Mouse (Mus musculus) CH12.LX (cell line): ENCODE data around the gene Ganc. TPM values are rescaled to one million over a fixed set of nuclear protein-coding genes. Genes with fewer than 3 reads are reported as not detected.
A peak's percentile ranks its signal among the peaks of the same experiment; 100 is the strongest.

Experiments used
- DNase-seq: peaks from one replicate; pipeline ENCODE4 v3.0.0-alpha.2; 2013; ENCODE audit errors: extremely low read depth
- H3K27ac ChIP-seq: 2 replicates; pipeline ENCODE4 v1.5.1; 2012; ENCODE audit warnings: low read depth, mild to moderate bottlenecking, control low read depth, moderate library complexity; ENCODE audit not compliant: insufficient read depth
- H3K27me3 ChIP-seq: replicated peaks from 2 replicates; pipeline ENCODE3; 2012; ENCODE audit warnings: inconsistent platforms
- H3K36me3 ChIP-seq, 2 experiments: replicated peaks in 1 of 2; 2 replicates each; pipeline versions ENCODE3 to v1.6.1; 2012; ENCODE audit warnings: inconsistent platforms in 1 of 2, low read length in 1 of 2, mild to moderate bottlenecking in 1 of 2, mixed read lengths in 1 of 2, moderate library complexity in 1 of 2; ENCODE audit not compliant: control insufficient read depth in 1 of 2, insufficient read depth in 1 of 2
- H3K4me1 ChIP-seq, 2 experiments: 2 replicates each; pipeline ENCODE4 v1.6.1; 2012; ENCODE audit warnings: inconsistent platforms in 1 of 2, moderate library complexity in 1 of 2; ENCODE audit not compliant: insufficient read depth in 2 of 2, control insufficient read depth in 1 of 2
- H3K4me2 ChIP-seq: 2 replicates; pipeline ENCODE4 v1.6.1; 2012; ENCODE audit warnings: low read depth, mild to moderate bottlenecking, control low read depth; ENCODE audit not compliant: poor library complexity, insufficient read depth, severe bottlenecking
- H3K4me3 ChIP-seq, 3 experiments: fragments of 150-350 bp in 1 of 3; sonication (generic) in 1 of 3; replicated peaks in 1 of 3; 2 replicates each; pipeline versions ENCODE3 to v1.5.1; 2011 to 2012; ENCODE audit warnings: low read depth in 2 of 3, low read length in 2 of 3, mild to moderate bottlenecking in 2 of 3, moderate library complexity in 2 of 3, control low read depth in 1 of 3, improper control_type of control experiment in 1 of 3, inconsistent platforms in 1 of 3, mixed read lengths in 1 of 3; ENCODE audit not compliant: poor library complexity in 1 of 3
- H3K79me2 ChIP-seq: replicated peaks from 2 replicates; pipeline ENCODE4 v1.6.1; 2012; ENCODE audit warnings: mild to moderate bottlenecking, moderate library complexity; ENCODE audit not compliant: control insufficient read depth, poor library complexity, insufficient read depth, severe bottlenecking; ENCODE audit errors: extremely low read depth
- H3K9ac ChIP-seq: 2 replicates; pipeline ENCODE4 v1.6.1; 2012; ENCODE audit warnings: low read depth, mild to moderate bottlenecking, control low read depth, moderate library complexity; ENCODE audit not compliant: insufficient read depth
- H3K9me3 ChIP-seq: replicated peaks from 2 replicates; pipeline ENCODE3; 2012; ENCODE audit warnings: low read length, inconsistent platforms, mixed read lengths
- BHLHE40 ChIP-seq: IDR thresholded peaks from 2 replicates; pipeline ENCODE4 v1.6.1; 2011; ENCODE audit warnings: mild to moderate bottlenecking, low read depth, low read length, improper control_type of control experiment
- CHD1 ChIP-seq: IDR thresholded peaks from 2 replicates; pipeline ENCODE4 v1.6.1; 2012; ENCODE audit warnings: low read depth, low read length, improper control_type of control experiment, inconsistent platforms
- CHD2 ChIP-seq: IDR thresholded peaks from 2 replicates; pipeline ENCODE4 v1.6.1; 2011; ENCODE audit warnings: low read length, improper control_type of control experiment
- CTCF ChIP-seq, 2 experiments: IDR thresholded peaks in 1 of 2; conservative IDR thresholded peaks in 1 of 2; 2 replicates each; pipeline ENCODE4 v1.5.1; 2011 to 2012; ENCODE audit warnings: low read depth in 2 of 2, low read length in 2 of 2, improper control_type of control experiment in 1 of 2, inconsistent platforms in 1 of 2, mild to moderate bottlenecking in 1 of 2, moderate library complexity in 1 of 2
- E2F4 ChIP-seq: IDR thresholded peaks from 2 replicates; pipeline ENCODE4 v1.6.1; 2011; ENCODE audit warnings: low read depth, low read length, improper control_type of control experiment; ENCODE audit not compliant: insufficient replicate concordance
- EP300 ChIP-seq: IDR thresholded peaks from 2 replicates; pipeline ENCODE4 v1.6.1; 2011; ENCODE audit warnings: low read length, improper control_type of control experiment
- GABPA ChIP-seq: IDR thresholded peaks from 2 replicates; pipeline ENCODE4 v1.6.1; 2012; ENCODE audit warnings: low read depth, low read length, improper control_type of control experiment, inconsistent platforms; ENCODE audit not compliant: insufficient replicate concordance
- HCFC1 ChIP-seq: IDR thresholded peaks from 2 replicates; pipeline ENCODE4 v1.6.1; 2012; ENCODE audit warnings: low read depth, mild to moderate bottlenecking, inconsistent platforms, low read length, improper control_type of control experiment
- IRF4 ChIP-seq: IDR thresholded peaks from 2 replicates; pipeline ENCODE4 v1.6.1; 2014; ENCODE audit warnings: low read depth, mild to moderate bottlenecking, inconsistent platforms, low read length, improper control_type of control experiment
- MAFK ChIP-seq: IDR thresholded peaks from 2 replicates; pipeline ENCODE4 v1.6.1; 2011; ENCODE audit warnings: low read length, improper control_type of control experiment; ENCODE audit not compliant: insufficient replicate concordance
- MAX ChIP-seq: IDR thresholded peaks from 2 replicates; pipeline ENCODE4 v1.6.1; 2011; ENCODE audit warnings: low read length, improper control_type of control experiment
- MAZ ChIP-seq: IDR thresholded peaks from 2 replicates; pipeline ENCODE4 v1.6.1; 2012; ENCODE audit warnings: low read depth, mild to moderate bottlenecking, inconsistent platforms, low read length, improper control_type of control experiment, moderate library complexity
- MEF2A ChIP-seq: IDR thresholded peaks from 2 replicates; pipeline ENCODE4 v1.6.1; 2014; ENCODE audit warnings: low read depth, mild to moderate bottlenecking, inconsistent platforms, low read length, improper control_type of control experiment, borderline replicate concordance
- MXI1 ChIP-seq: IDR thresholded peaks from 2 replicates; pipeline ENCODE4 v1.6.1; 2011; ENCODE audit warnings: mild to moderate bottlenecking, low read depth, low read length, improper control_type of control experiment
- MYC ChIP-seq: IDR thresholded peaks from 2 replicates; pipeline ENCODE4 v1.6.1; 2011; ENCODE audit warnings: low read depth, mild to moderate bottlenecking, improper control_type of control experiment, low read length
- NELFE ChIP-seq: IDR thresholded peaks from 2 replicates; pipeline ENCODE4 v1.6.1; 2011; ENCODE audit warnings: low read depth, low read length, improper control_type of control experiment
- NRF1 ChIP-seq: IDR thresholded peaks from 2 replicates; pipeline ENCODE4 v1.6.1; 2014; ENCODE audit warnings: low read depth, mild to moderate bottlenecking, inconsistent platforms, low read length, improper control_type of control experiment, moderate library complexity
- POLR2AphosphoS2 ChIP-seq: IDR thresholded peaks from 2 replicates; pipeline ENCODE4 v1.6.1; 2011; ENCODE audit warnings: low read depth, low read length, improper control_type of control experiment
- RAD21 ChIP-seq: IDR thresholded peaks from 2 replicates; pipeline ENCODE4 v1.6.1; 2011; ENCODE audit warnings: low read depth, mild to moderate bottlenecking, low read length, improper control_type of control experiment, moderate library complexity
- RCOR1 ChIP-seq: conservative IDR thresholded peaks from 2 replicates; pipeline ENCODE4 v1.6.1; 2012; ENCODE audit warnings: low read depth, mild to moderate bottlenecking, inconsistent platforms, low read length, improper control_type of control experiment
- SIN3A ChIP-seq: IDR thresholded peaks from 2 replicates; pipeline ENCODE4 v1.6.1; 2012; ENCODE audit warnings: low read length, improper control_type of control experiment, inconsistent platforms
- SMC3 ChIP-seq: IDR thresholded peaks from 2 replicates; pipeline ENCODE4 v1.6.1; 2011; ENCODE audit warnings: low read depth, low read length, improper control_type of control experiment
- TBP ChIP-seq: conservative IDR thresholded peaks from 2 replicates; pipeline ENCODE4 v1.6.1; 2011; ENCODE audit warnings: low read depth, low read length, improper control_type of control experiment
- TCF12 ChIP-seq: IDR thresholded peaks from 2 replicates; pipeline ENCODE4 v1.6.1; 2014; ENCODE audit warnings: low read depth, mild to moderate bottlenecking, inconsistent platforms, low read length, improper control_type of control experiment
- UBTF ChIP-seq: IDR thresholded peaks from 2 replicates; pipeline ENCODE4 v1.6.1; 2012; ENCODE audit warnings: low read depth, mild to moderate bottlenecking, inconsistent platforms, low read length, improper control_type of control experiment, moderate library complexity
- ZC3H11A ChIP-seq: IDR thresholded peaks from 2 replicates; pipeline ENCODE4 v1.6.1; 2012; ENCODE audit warnings: low read depth, mild to moderate bottlenecking, inconsistent platforms, low read length, improper control_type of control experiment
- ZKSCAN1 ChIP-seq: IDR thresholded peaks from 2 replicates; pipeline ENCODE4 v1.6.1; 2012; ENCODE audit warnings: low read depth, inconsistent platforms, low read length, improper control_type of control experiment, borderline replicate concordance
- ZNF384 ChIP-seq: IDR thresholded peaks from 2 replicates; pipeline ENCODE4 v1.6.1; 2012; ENCODE audit warnings: low read depth, low read length, improper control_type of control experiment, inconsistent platforms
- dilution Hi-C: fragments of 300-500 bp; cut with MboI; formaldehyde crosslinking; loops from 2 replicates; pipeline ENCODE4 v1.14.3; 2020; ENCODE audit warnings: low sequenced_read_pairs; ENCODE audit not compliant: extremely low pct_unique_long_range_greater_than_20kb, extremely low pct_ligation_motif_present
- in situ Hi-C: fragments of 300-500 bp; cut with MboI; formaldehyde crosslinking; loops from 3 replicates; pipeline ENCODE4 v1.14.3; 2019; ENCODE audit warnings: low sequenced_read_pairs, low pct_ligation_motif_present, low pct_unique_long_range_greater_than_20kb, mixed read lengths
- polyA plus RNA-seq: library from polyadenylated mRNA; unstranded; fragments of >175 nt; gene quantifications from 2 replicates; pipeline ENCODE4 v1.2.1, GENCODE M21; 2012; ENCODE audit warnings: low read depth; ENCODE audit not compliant: insufficient read length
- total RNA-seq, 2 experiments: library from RNA; depleted of rRNA; stranded (reverse); fragments of 300-350 nt in 1 of 2; fragments of >200 nt in 1 of 2; gene quantifications; 2 replicates each; pipeline ENCODE4 v1.2.3; 2012 to 2014

Ganc gene
- total and polyA plus RNA-seq, 3 experiments, result 7.0 to 9.6 (median 9.5) TPM

GRCm38 (mm10) chr2:120476277-120477087, 72.8 kb downstream of the Ganc start:
- dilution Hi-C loops, result no loop called here
- H3K79me2 ChIP-seq, result no peaks in the 10 kb centered on the region
- TF ChIP-seq RCOR1, result no peak
- no peak for TF ChIP-seq ZKSCAN1
- no peak for TF ChIP-seq CHD1
- no peak for TF ChIP-seq CTCF (conservative IDR thresholded peaks at IDR 0.05 in 1 of 2, IDR thresholded peaks at IDR 0.05 in 1 of 2; ENCODE audit: low read depth in 2 of 2, low read length in 2 of 2)
- no peak for TF ChIP-seq EP300
- no peak for TF ChIP-seq NRF1
- TF ChIP-seq CHD2, result no peak
- no peak for TF ChIP-seq UBTF
- no peak for TF ChIP-seq IRF4
- no peak for TF ChIP-seq TCF12
- TF ChIP-seq ZNF384, result no peak
- no peak for TF ChIP-seq MEF2A
- TF ChIP-seq, all 38 proteins: peak for 0
- Histone ChIP-seq H3K9me3 (no peaks in the 10 kb centered on the region), H3K4me3 (no peak overlapping the region), H3K27me3 (no peaks in the 10 kb centered on the region), H3K36me3 (no peaks in the 10 kb centered on the region), H3K4me2 (no peak overlapping the region), H3K4me1 (peaks cover 10% of the 10 kb centered on the region in 2 experiments), H3K27ac (no peak overlapping the region), H3K9ac (no peak overlapping the region)
- no peak for DNase-seq
- in situ Hi-C loops, result no loop called here

GRCm38 (mm10) chr2:120478600-120478999, 74.9 kb downstream of the Ganc start:
- in situ Hi-C loops, result no loop called here
- H3K4me1 ChIP-seq, result peaks cover 25 to 30% of the 10 kb centered on the region in 2 experiments

More at GRCm38 (mm10) chr2:120478600-120478999, 74.9 kb downstream of the Ganc start:
- Histone ChIP-seq H3K9ac (no peak overlapping the region), H3K27ac (no peak overlapping the region), H3K79me2 (no peaks in the 10 kb centered on the region), H3K4me3 (no peak overlapping the region), H3K4me2 (no peak overlapping the region), H3K36me3 (no peaks in the 10 kb centered on the region), H3K27me3 (no peaks in the 10 kb centered on the region), H3K9me3 (no peaks in the 10 kb centered on the region)
- TF ChIP-seq NELFE (0 out of 2 replicates have a peak, but pooled peaks have one; percentile 21), MYC (peak; percentile 75; the same call in 1 of the 2 replicates), SMC3 (peak; percentile 90), ZC3H11A (peak; percentile 79), HCFC1 (0 out of 2 replicates have a peak, but pooled peaks have one; percentile 20), MXI1 (no peak), CTCF (conservative IDR thresholded peaks at IDR 0.05 in 1 of 2, IDR thresholded peaks at IDR 0.05 in 1 of 2; ENCODE audit: low read depth in 2 of 2, low read length in 2 of 2) (peak; percentile 88), E2F4 (0 out of 2 replicates have a peak, but pooled peaks have one; percentile 13), ZNF384 (0 out of 2 replicates have a peak, but pooled peaks have one; percentile 12), IRF4 (no peak), CHD2 (no peak), GABPA (no peak), MAZ (no peak), POLR2AphosphoS2 (no peak), MAFK (no peak), TCF12 (0 out of 2 replicates have a peak, but pooled peaks have one; percentile 32), TBP (no peak), SIN3A (peak; percentile 47; the same call in 1 of the 2 replicates), RAD21 (peak; percentile 98), MAX (peak; percentile 54; the same call in 1 of the 2 replicates), BHLHE40 (0 out of 2 replicates have a peak, but pooled peaks have one; percentile 26)
- dilution Hi-C loops, result no loop called here
- DNase-seq, result peak; percentile 77
